Mouse (Mus musculus) adrenal gland, postnatal 0 days (tissue): ENCODE results near the gene Uaca. TPM values are rescaled to one million over a fixed set of nuclear protein-coding genes. Genes with fewer than 3 reads are reported as not detected.

Experiments used
- polyA plus RNA-seq: library from polyadenylated mRNA; unstranded; fragments of >200 nt; fragmentation: Nextera tagmentation; extraction: Ambion mirVana; gene quantifications from 2 replicates; pipeline ENCODE4 v1.2.1, GENCODE M21; 2015

The Uaca gene
- 18.3 and 24.0 TPM in 2 replicates for polyA plus RNA-seq

GRCm38 (mm10) chr9:60794210-60794840, at the start of gene Uaca:
TSS of gene Uaca (plus strand) at chr9:60794542.

Other genes starting within 250 kb of the Uaca start
- gene Lrrc49, start 106.4 kb upstream of the Uaca start, polyA plus RNA-seq = 38.2 and 40.5 TPM in 2 replicates
- 3.0 and 4.8 TPM in 2 replicates for gene Larp6, start 81.6 kb upstream of the Uaca start, polyA plus RNA-seq